Mouse (Mus musculus) heart, postnatal 25 days (tissue): ENCODE measurements around the gene Lypla2. TPM values are rescaled to one million over a fixed set of nuclear protein-coding genes. Genes with fewer than 3 reads are reported as not detected.

Experiments used
- DNase-seq: peaks from one replicate; pipeline ENCODE4 v3.0.0; 2022; ENCODE audit warnings: low spot score
- intact Hi-C: fragments of 180-260 bp; cut with DNase I; formaldehyde crosslinking; loops from one replicate; pipeline ENCODE4 v1.15.1; 2025
- total RNA-seq, 2 experiments: library from RNA; stranded (reverse); gene quantifications; 2 replicates each; pipeline ENCODE4 v1.2.3; 2021

Gene Lypla2
- total RNA-seq, result 10 to 100 TPM; 34.6 to 37.6 TPM

- DNase-seq, result peak; percentile 82
Observed at GRCm38 (mm10) chr4:135972556-135972906, at the start of gene Lypla2. Gene Lypla2, minus strand, starts transcription at chr4:135972626.

GRCm38 (mm10) chr4:136021549-136022047 lies 49.2 kb upstream of the Lypla2 start, which contains the start of gene Eloa:
Gene Eloa, minus strand, starts transcription at chr4:136021763.
- intact Hi-C loops, result loop anchor here (2.0 kb wide), 1 partner anchor 31 kb away; the partner anchor contains the start of gene Rpl11
- peak; percentile 99 for DNase-seq

More at GRCm38 (mm10) chr4:135972556-135972906, at the start of gene Lypla2:
- intact Hi-C loops, result no loop called here

GRCm38 (mm10) chr4:136020743-136021548 lies 48.5 kb upstream of the Lypla2 start:
- DNase-seq, result no peak
- intact Hi-C loops, result loop anchor here (2.0 kb wide), 1 partner anchor 32 kb away; the partner anchor contains the start of gene Rpl11

GRCm38 (mm10) chr4:136016059-136016602 lies 43.7 kb upstream of the Lypla2 start:
- intact Hi-C loops, result no loop called here
- no peak for DNase-seq

- intact Hi-C loops, result no loop called here
- DNase-seq, result no peak
Observed at GRCm38 (mm10) chr4:136010586-136010985, 38.2 kb upstream of the Lypla2 start.

GRCm38 (mm10) chr4:136008782-136009447 lies 36.5 kb upstream of the Lypla2 start:
- intact Hi-C loops, result no loop called here

GRCm38 (mm10) chr4:136006821-136007220 lies 34.4 kb upstream of the Lypla2 start:
- intact Hi-C loops, result no loop called here
- DNase-seq, result no peak

More at GRCm38 (mm10) chr4:136008782-136009447, 36.5 kb upstream of the Lypla2 start:
- DNase-seq, result no peak

GRCm38 (mm10) chr4:136004921-136005320 lies 32.5 kb upstream of the Lypla2 start:
- intact Hi-C loops, result no loop called here
- DNase-seq, result no peak

- no peak for DNase-seq
Observed at GRCm38 (mm10) chr4:136004107-136004675, 31.8 kb upstream of the Lypla2 start.

GRCm38 (mm10) chr4:135995118-135995517 lies 22.7 kb upstream of the Lypla2 start:
- intact Hi-C loops, result no loop called here
- DNase-seq, result no peak

More at GRCm38 (mm10) chr4:136004107-136004675, 31.8 kb upstream of the Lypla2 start:
- intact Hi-C loops, result no loop called here

- DNase-seq, result no peak
- intact Hi-C loops, result no loop called here
Observed at GRCm38 (mm10) chr4:135993941-135994340, 21.5 kb upstream of the Lypla2 start.

GRCm38 (mm10) chr4:135987714-135988113 lies 15.3 kb upstream of the Lypla2 start:
- DNase-seq, result no peak
- intact Hi-C loops, result loop anchor here (5.0 kb wide), 1 partner anchor 65 kb away; the partner anchor contains the start of gene Rpl11

GRCm38 (mm10) chr4:135986943-135987710 lies 14.7 kb upstream of the Lypla2 start, which contains the start of gene Pithd1:
Gene Pithd1, minus strand, starts transcription at chr4:135987264.
- intact Hi-C loops, result loop anchor here (5.0 kb wide), 1 partner anchor 65 kb away; the partner anchor contains the start of gene Rpl11
- peak; percentile 88 for DNase-seq

GRCm38 (mm10) chr4:135986301-135986942 lies 14.0 kb upstream of the Lypla2 start:
- DNase-seq, result no peak
- intact Hi-C loops, result loop anchor here (5.0 kb wide), 1 partner anchor 66 kb away; the partner anchor contains the start of gene Rpl11

- no peak for DNase-seq
- intact Hi-C loops, result loop anchor here (5.0 kb wide), 1 partner anchor 67 kb away; the partner anchor contains the start of gene Rpl11
Observed at GRCm38 (mm10) chr4:135985769-135986168, 13.3 kb upstream of the Lypla2 start.

- DNase-seq, result no peak
- intact Hi-C loops, result loop anchor here (5.0 kb wide), 1 partner anchor 67 kb away; the partner anchor contains the start of gene Rpl11
Observed at GRCm38 (mm10) chr4:135985193-135985592, 12.8 kb upstream of the Lypla2 start.

- DNase-seq, result no peak
- intact Hi-C loops, result no loop called here
Observed at GRCm38 (mm10) chr4:135984556-135984955, 12.1 kb upstream of the Lypla2 start.

- intact Hi-C loops, result no loop called here
- no peak for DNase-seq
Observed at GRCm38 (mm10) chr4:135981524-135982063, 9.2 kb upstream of the Lypla2 start.
